In genomic region chr11:80478694-80479412, GRCm38 (mm10) we compare ENCODE assay signal across 8 mouse cellular contexts. TPM values are rescaled to one million over a fixed set of nuclear protein-coding genes. Genes with fewer than 3 reads are reported as not detected.
DNase-seq lines count a peak whose midpoint lies in the region; ATAC-seq and TF ChIP-seq lines count a peak whose summit lies in the region.
"Had no signal": no experiment of that assay in that cellular context is flagged by ENCODE, and none has a peak within 500 bp of the region (broad histone marks: within the 10 kb centered on the region; RNA-seq: fewer than 3 reads in every experiment).

No protein-coding gene starts in this region.

- H3K9me3 ChIP-seq in CH12.LX (replicated peaks; ENCODE audit: low read length), result no peaks in the 10 kb centered on the region
- H3K9me3 ChIP-seq in forebrain, embryonic 16.5 days (ENCODE audit: control insufficient read depth, low read length), result no peaks in the 10 kb centered on the region
- H3K9me3 ChIP-seq in liver, embryonic 12.5 days (replicated peaks), result no peaks in the 10 kb centered on the region
- H3K9me3 ChIP-seq in heart, embryonic 11.5 days (replicated peaks; ENCODE audit: control insufficient read depth, low read length), result no peaks in the 10 kb centered on the region
- H3K9me3 ChIP-seq in lung, postnatal 0 days (ENCODE audit: low read length), result no peaks in the 10 kb centered on the region

- H3K9ac ChIP-seq in CH12.LX (ENCODE audit: insufficient read depth, low read depth), result peak overlapping the region; percentile 48
- peak overlapping the region; percentile 99 for H3K9ac ChIP-seq in forebrain, embryonic 16.5 days (replicated peaks; ENCODE audit: low read depth, low read length)
- no peak overlapping the region for H3K9ac ChIP-seq in liver, embryonic 12.5 days
- H3K9ac ChIP-seq in heart, embryonic 11.5 days (ENCODE audit: low read depth, low read length), result no peak overlapping the region
- H3K9ac ChIP-seq in lung, postnatal 0 days (replicated peaks; ENCODE audit: low read depth), result no peak overlapping the region

- peaks cover 13 to 69% of the 10 kb centered on the region in 2 experiments for H3K36me3 ChIP-seq in CH12.LX (replicated peaks in 1 of 2; ENCODE audit: control insufficient read depth in 1 of 2, insufficient read depth in 1 of 2, low read length in 1 of 2)
- H3K36me3 ChIP-seq in forebrain, embryonic 16.5 days (ENCODE audit: control insufficient read depth, insufficient read depth), result peaks cover 7% of the 10 kb centered on the region; the same call in 1 of the 2 replicates
- peaks cover 19% of the 10 kb centered on the region for H3K36me3 ChIP-seq in liver, embryonic 12.5 days
- 0 out of 2 replicates have a peak, but pooled peaks cover 3% of the 10 kb centered on the region for H3K36me3 ChIP-seq in heart, embryonic 11.5 days (ENCODE audit: control insufficient read depth, insufficient read depth, low read length)
- peaks cover 3% of the 10 kb centered on the region; the same call in 1 of the 2 replicates for H3K36me3 ChIP-seq in lung, postnatal 0 days (ENCODE audit: insufficient read depth, low read length)

- H3K4me3 ChIP-seq in CH12.LX (replicated peaks in 1 of 3; ENCODE audit: low read depth in 2 of 3, low read length in 2 of 3, poor library complexity in 1 of 3), result peak overlapping the region; percentile 60 to 81 (median 74)
- peak overlapping the region; percentile 93 for H3K4me3 ChIP-seq in forebrain, embryonic 16.5 days (replicated peaks; ENCODE audit: low read length)
- H3K4me3 ChIP-seq in liver, embryonic 12.5 days, result no peak overlapping the region
- no peak overlapping the region for H3K4me3 ChIP-seq in heart, embryonic 11.5 days (ENCODE audit: low read depth, low read length)
- no peak overlapping the region for H3K4me3 ChIP-seq in lung, postnatal 0 days (ENCODE audit: low read depth, low read length)

- peaks cover 26% of the 10 kb centered on the region for H3K79me2 ChIP-seq in CH12.LX (replicated peaks; ENCODE audit: control insufficient read depth, extremely low read depth, insufficient read depth, poor library complexity, severe bottlenecking)

- ATAC-seq in forebrain, embryonic 16.5 days, result no peak
- no peak for ATAC-seq in liver, embryonic 12.5 days
- no peak for ATAC-seq in heart, embryonic 11.5 days (replicated peaks; ENCODE audit: insufficient number of reproducible peaks, low FRiP score, low TSS enrichment)
- ATAC-seq in lung, postnatal 0 days, result no peak

- no peak for TF ChIP-seq EP300 in CH12.LX (IDR thresholded peaks at IDR 0.05; ENCODE audit: low read length)
- no peak for TF ChIP-seq EP300 in lung, postnatal 0 days (IDR thresholded peaks at IDR 0.05)

- TF ChIP-seq RAD21 in CH12.LX (IDR thresholded peaks at IDR 0.05; ENCODE audit: low read depth, low read length), result no peak

- in situ Hi-C loops in CH12.LX (cut with MboI; ENCODE audit: low pct_ligation_motif_present, low pct_unique_long_range_greater_than_20kb, low sequenced_read_pairs), result loop anchor here (5.0 kb wide), 2 partner anchors 78 to 183 kb away; no protein-coding TSS in a partner anchor

- peaks cover 15 to 60% of the 10 kb centered on the region in 2 experiments for H3K4me1 ChIP-seq in CH12.LX (ENCODE audit: control insufficient read depth in 1 of 2, insufficient read depth in 2 of 2)
- H3K4me1 ChIP-seq in forebrain, embryonic 16.5 days (replicated peaks; ENCODE audit: control insufficient read depth, insufficient read depth, low read length), result peaks cover 42% of the 10 kb centered on the region
- H3K4me1 ChIP-seq in liver, embryonic 12.5 days, result peaks cover 29% of the 10 kb centered on the region
- peaks cover 7% of the 10 kb centered on the region for H3K4me1 ChIP-seq in heart, embryonic 11.5 days (ENCODE audit: control insufficient read depth, insufficient read depth, low read length)
- H3K4me1 ChIP-seq in lung, postnatal 0 days (ENCODE audit: insufficient read depth, low read depth, low read length), result peaks cover 11% of the 10 kb centered on the region

- no peak for TF ChIP-seq POLR2A in CH12.LX (IDR thresholded peaks at IDR 0.05; ENCODE audit: low read depth, low read length)

- no peak for TF ChIP-seq CTCF in CH12.LX (conservative IDR thresholded peaks at IDR 0.05 in 1 of 2, IDR thresholded peaks at IDR 0.05 in 1 of 2; ENCODE audit: low read depth in 2 of 2, low read length in 2 of 2)
- no peak for TF ChIP-seq CTCF in lung, postnatal 0 days (IDR thresholded peaks at IDR 0.05)

- DNase-seq in 3T3-L1 (ENCODE audit: low read depth, low spot score), result peak; percentile 31
- no peak for DNase-seq in CH12.LX (ENCODE audit: extremely low read depth)
- DNase-seq in T-cell, adult 2 months (ENCODE audit: low spot score), result no peak
- DNase-seq in lung, postnatal 0 days (ENCODE audit: low spot score), result no peak
- DNase-seq: heart, adult 18-20 months had no signal

- 12% methylated on average over 14 of the region's 14 CpGs for WGBS in forebrain, embryonic 16.5 days
- 77% methylated on average over 14 of the region's 14 CpGs for WGBS in liver, embryonic 12.5 days (ENCODE audit: insufficient replicate concordance)
- 74% methylated on average over 14 of the region's 14 CpGs for WGBS in heart, embryonic 11.5 days (ENCODE audit: insufficient replicate concordance)
- 79% methylated on average over 14 of the region's 14 CpGs for WGBS in lung, postnatal 0 days

- no peaks in the 10 kb centered on the region for H3K27me3 ChIP-seq in CH12.LX (replicated peaks)
- no peaks in the 10 kb centered on the region for H3K27me3 ChIP-seq in forebrain, embryonic 16.5 days (replicated peaks; ENCODE audit: control insufficient read depth, insufficient read depth, low read length)
- H3K27me3 ChIP-seq in liver, embryonic 12.5 days (replicated peaks), result peaks cover 26% of the 10 kb centered on the region
- H3K27me3 ChIP-seq in heart, embryonic 11.5 days (ENCODE audit: control insufficient read depth, insufficient read depth, low read length), result peaks cover 21% of the 10 kb centered on the region
- no peaks in the 10 kb centered on the region for H3K27me3 ChIP-seq in lung, postnatal 0 days (replicated peaks; ENCODE audit: insufficient read depth, low read length)

- dilution Hi-C loops in CH12.LX (cut with MboI; ENCODE audit: extremely low pct_ligation_motif_present, extremely low pct_unique_long_range_greater_than_20kb, low sequenced_read_pairs), result no loop called here

- peak overlapping the region; percentile 54 for H3K4me2 ChIP-seq in CH12.LX (ENCODE audit: insufficient read depth, low read depth, poor library complexity, severe bottlenecking)
- H3K4me2 ChIP-seq in forebrain, embryonic 16.5 days (ENCODE audit: low read length), result peak overlapping the region; percentile 97
- H3K4me2 ChIP-seq in liver, embryonic 12.5 days, result peak overlapping the region; percentile 100; the same call in 1 of the 2 replicates
- H3K4me2 ChIP-seq in heart, embryonic 11.5 days, result no peak overlapping the region
- no peak overlapping the region for H3K4me2 ChIP-seq in lung, postnatal 0 days (replicated peaks; ENCODE audit: low read depth, low read length)

- H3K27ac ChIP-seq in CH12.LX (ENCODE audit: insufficient read depth, low read depth), result no peak overlapping the region
- peak overlapping the region; percentile 99 for H3K27ac ChIP-seq in forebrain, embryonic 16.5 days (ENCODE audit: low read length)
- H3K27ac ChIP-seq in liver, embryonic 12.5 days, result no peak overlapping the region
- no peak overlapping the region for H3K27ac ChIP-seq in heart, embryonic 11.5 days (ENCODE audit: low read depth, low read length)
- no peak overlapping the region for H3K27ac ChIP-seq in lung, postnatal 0 days (ENCODE audit: low read length)

TF ChIP-seq in CH12.LX, 34 proteins besides CTCF, POLR2A, EP300 and RAD21:
- TF ChIP-seq E2F4 (IDR thresholded peaks at IDR 0.05; ENCODE audit: insufficient replicate concordance, low read depth, low read length) (no peak), SIN3A (IDR thresholded peaks at IDR 0.05; ENCODE audit: low read length) (no peak), MAX (IDR thresholded peaks at IDR 0.05; ENCODE audit: low read length) (no peak), ZKSCAN1 (IDR thresholded peaks at IDR 0.05; ENCODE audit: borderline replicate concordance, low read depth, low read length) (no peak), TBP (conservative IDR thresholded peaks at IDR 0.05; ENCODE audit: low read depth, low read length) (no peak), KAT2A (IDR thresholded peaks at IDR 0.05; ENCODE audit: insufficient replicate concordance, low read length) (no peak), MAZ (IDR thresholded peaks at IDR 0.05; ENCODE audit: low read depth, low read length) (no peak), ETS1 (conservative IDR thresholded peaks at IDR 0.05; ENCODE audit: low read depth, low read length) (no peak), JUN (IDR thresholded peaks at IDR 0.05; ENCODE audit: insufficient read depth, low read depth, low read length) (no peak), IRF4 (IDR thresholded peaks at IDR 0.05; ENCODE audit: low read depth, low read length) (no peak), ZMIZ1 (IDR thresholded peaks at IDR 0.05; ENCODE audit: low read depth, low read length) (no peak), GABPA (IDR thresholded peaks at IDR 0.05; ENCODE audit: insufficient replicate concordance, low read depth, low read length) (no peak)

RNA-seq across cellular contexts. Expression of gene Cdk5r1, which starts 2.0 kb away (rescaled TPM):
- 12.7 and 23.3 TPM in 2 replicates for total RNA-seq in CH12.LX (2012; rRNA removed)
- total RNA-seq in CH12.LX (2014; rRNA removed), result 2.6 and 2.8 TPM in 2 replicates
- polyA plus RNA-seq in CH12.LX (2012; ENCODE audit: insufficient read length, low read depth), result 2.7 and 3.5 TPM in 2 replicates
- 109 and 113 TPM in 2 replicates for polyA plus RNA-seq in forebrain, embryonic 16.5 days (2015; fragmentation: Nextera tagmentation; extraction: Ambion mirVana)
- 0.62 and 0.75 TPM in 2 replicates for polyA plus RNA-seq in liver, embryonic 12.5 days (2016; fragmentation: Nextera tagmentation; extraction: Ambion mirVana)
- 0.51 and 0.74 TPM in 2 replicates for polyA plus RNA-seq in heart, embryonic 11.5 days (2014; fragmentation: Nextera tagmentation; extraction: Ambion mirVana)
- 0.39 and 0.48 TPM in 2 replicates for polyA plus RNA-seq in lung, postnatal 0 days (2015; fragmentation: Nextera tagmentation; extraction: Ambion mirVana)

RNA-seq across cellular contexts. Expression of gene Psmd11, which starts 50.4 kb away (rescaled TPM):
- total RNA-seq in CH12.LX (2012; rRNA removed), result 141 and 157 TPM in 2 replicates
- 105 and 116 TPM in 2 replicates for total RNA-seq in CH12.LX (2014; rRNA removed)
- 179 and 191 TPM in 2 replicates for polyA plus RNA-seq in CH12.LX (2012; ENCODE audit: insufficient read length, low read depth)
- polyA plus RNA-seq in forebrain, embryonic 16.5 days (2015; fragmentation: Nextera tagmentation; extraction: Ambion mirVana), result 336 and 357 TPM in 2 replicates
- polyA plus RNA-seq in liver, embryonic 12.5 days (2016; fragmentation: Nextera tagmentation; extraction: Ambion mirVana), result 228 and 233 TPM in 2 replicates
- 185 and 215 TPM in 2 replicates for polyA plus RNA-seq in heart, embryonic 11.5 days (2014; fragmentation: Nextera tagmentation; extraction: Ambion mirVana)
- 173 and 190 TPM in 2 replicates for polyA plus RNA-seq in lung, postnatal 0 days (2015; fragmentation: Nextera tagmentation; extraction: Ambion mirVana)

Comparison
In these comparisons a context has a peak if more than half of its experiments do, and no peak if none do; other contexts are left out.
1. H3K4me2 ChIP-seq: peak in CH12.LX (single experiment), forebrain, embryonic 16.5 days (single experiment) and liver, embryonic 12.5 days (single experiment); none in heart, embryonic 11.5 days (single experiment) and lung, postnatal 0 days (single experiment).
2. H3K4me3 ChIP-seq: peak in CH12.LX (3 of 3) and forebrain, embryonic 16.5 days (single experiment); none in liver, embryonic 12.5 days (single experiment), heart, embryonic 11.5 days (single experiment) and lung, postnatal 0 days (single experiment).
3. H3K9ac ChIP-seq: peak in CH12.LX (single experiment) and forebrain, embryonic 16.5 days (single experiment); none in liver, embryonic 12.5 days (single experiment), heart, embryonic 11.5 days (single experiment) and lung, postnatal 0 days (single experiment).
4. RNA of gene Cdk5r1, which starts 2.0 kb away (polyA plus RNA-seq): 109 to 113 TPM in forebrain, embryonic 16.5 days; 2.7 to 3.5 TPM in CH12.LX, 0.62 to 0.75 TPM in liver, embryonic 12.5 days, 0.51 to 0.74 TPM in heart, embryonic 11.5 days and 0.39 to 0.48 TPM in lung, postnatal 0 days; every median in the first group is over 10 times any median in the second.